Mouse (Mus musculus) bone marrow, adult 2 months (tissue): ENCODE measurements around the gene Zbtb21.

Source experiments
- CTCF ChIP-seq: fragments of 200-500 bp; IDR thresholded peaks from 2 replicates; pipeline ENCODE4 v1.5.1; 2011; ENCODE audit warnings: low read length, control low read depth; ENCODE audit not compliant: control insufficient read depth, insufficient read depth
- POLR2A ChIP-seq: fragments of 200-500 bp; IDR thresholded peaks from 2 replicates; pipeline ENCODE4 v1.6.1; 2011; ENCODE audit warnings: low read depth, mild to moderate bottlenecking, control low read depth, low read length, borderline replicate concordance; ENCODE audit not compliant: control insufficient read depth

GRCm38 (mm10) chr16:97977722-97978121, 15.3 kb upstream of the Zbtb21 start:
- TF ChIP-seq CTCF (no peak), POLR2A (no peak)
